Mouse (Mus musculus) CH12.LX (cell line): ENCODE results near the gene Lama2.

Experiments used
- BHLHE40 ChIP-seq: IDR thresholded peaks from 2 replicates; pipeline ENCODE4 v1.6.1; 2011; ENCODE audit warnings: mild to moderate bottlenecking, low read depth, low read length, improper control_type of control experiment
- POLR2A ChIP-seq: IDR thresholded peaks from 2 replicates; pipeline ENCODE4 v1.6.1; 2011; ENCODE audit warnings: low read depth, mild to moderate bottlenecking, improper control_type of control experiment, low read length

DNA sequence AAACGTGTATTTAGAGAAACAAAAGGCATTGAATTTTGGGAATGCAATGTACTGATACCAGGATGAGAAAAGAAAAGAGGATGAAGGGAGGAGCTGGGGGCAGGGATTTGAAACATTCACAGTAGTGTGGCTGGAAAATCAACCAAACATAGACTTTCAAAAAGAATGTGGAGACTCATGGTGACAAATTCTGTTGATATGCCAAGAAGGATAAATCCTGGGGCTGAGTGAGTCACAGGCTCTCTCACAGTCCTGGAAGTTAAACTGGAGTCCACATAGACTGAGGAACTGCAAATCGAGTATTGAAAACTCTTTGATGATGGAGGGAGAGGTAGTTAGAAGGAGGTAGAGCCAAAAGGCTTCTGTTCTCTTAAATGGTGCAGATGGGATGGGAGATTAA, 445.3 kb downstream of the Lama2 start:
- TF ChIP-seq BHLHE40 (no peak), POLR2A (no peak)
